Mouse (Mus musculus): Measurements from ENCODE around the gene Pus7. TPM values are rescaled to one million over a fixed set of nuclear protein-coding genes. Genes with fewer than 3 reads are reported as not detected.

The Pus7 gene
- total RNA-seq, 1 experiment from 2014 or later = 58.8 TPM

Other genes with a start within 250 kb of the Pus7 start
- gene Srpk2, start 99.1 kb downstream of the Pus7 start, total RNA-seq (2017) = 45.5 and 48.5 TPM in 2 replicates
- 22.5 and 23.4 TPM in 2 replicates for gene Rint1, start 4.0 kb upstream of the Pus7 start, total RNA-seq (2017)
- gene Tomm7, start 60.5 kb upstream of the Pus7 start, total RNA-seq (2017) = 229 and 298 TPM in 2 replicates
- gene Fam126a, start 247.0 kb upstream of the Pus7 start, total RNA-seq (2017) = 32.6 and 37.9 TPM in 2 replicates

All from common myeloid progenitor, adult 5-6 weeks (primary cell).